Mouse (Mus musculus) hindbrain, embryonic 11.5 days (tissue): ENCODE measurements at regions not wholly inside any gene's neighbourhood (a gene's known extent, or its start where the extent isn't known, plus 50 kb on each side); places are given as distances from the start of the nearest gene placed in this dataset.
"Not testable (repeated sequence)": the region's sequence is repeated elsewhere in the genome, so short reads cannot be mapped to it uniquely, and the experiment has no call there.

Experiments
- ATAC-seq: fragments of 200-750 bp; cut with Nextera tagmentation; 2 replicates; pipeline ENCODE4 v1.8.0; 2017; ENCODE audit warnings: mild to moderate bottlenecking, moderate TSS enrichment, moderate library complexity; ENCODE audit not compliant: low FRiP score
- DNase-seq: peaks from one replicate; pipeline ENCODE4 v3.0.0-alpha.2; 2015; ENCODE audit warnings: low spot score
- H3K27ac ChIP-seq: fragments of 300-500 bp; sonication (generic); 2 replicates; pipeline ENCODE4 v1.5.1; 2014; ENCODE audit warnings: mild to moderate bottlenecking, low read depth, low read length
- H3K27me3 ChIP-seq: fragments of 300-500 bp; sonication (generic); 2 replicates; pipeline ENCODE4 v1.6.1; 2014; ENCODE audit warnings: mild to moderate bottlenecking, low read length, moderate library complexity, mixed read lengths; ENCODE audit not compliant: control insufficient read depth, insufficient read depth
- H3K36me3 ChIP-seq: fragments of 300-500 bp; sonication (generic); 2 replicates; pipeline ENCODE4 v1.6.1; 2014; ENCODE audit warnings: mild to moderate bottlenecking, low read length, moderate library complexity, mixed read lengths; ENCODE audit not compliant: control insufficient read depth, insufficient read depth
- H3K4me1 ChIP-seq: fragments of 300-500 bp; sonication (generic); replicated peaks from 2 replicates; pipeline ENCODE4 v1.6.1; 2014; ENCODE audit warnings: low read length, mixed read lengths; ENCODE audit not compliant: control insufficient read depth, insufficient read depth
- H3K4me2 ChIP-seq: fragments of 300-500 bp; sonication (generic); replicated peaks from 2 replicates; pipeline ENCODE4 v1.6.1; 2014; ENCODE audit warnings: mild to moderate bottlenecking, low read depth, low read length
- H3K4me3 ChIP-seq: fragments of 300-500 bp; sonication (generic); 2 replicates; pipeline ENCODE4 v1.5.1; 2014; ENCODE audit warnings: low read depth, low read length
- H3K9ac ChIP-seq: fragments of 300-500 bp; sonication (generic); 2 replicates; pipeline ENCODE4 v1.6.1; 2014; ENCODE audit warnings: low read depth, low read length
- H3K9me3 ChIP-seq: fragments of 300-500 bp; sonication (generic); 2 replicates; pipeline ENCODE4 v1.6.1; 2016; ENCODE audit warnings: low read length; ENCODE audit not compliant: control insufficient read depth
- WGBS: fragments of 180-500 bp; shearing (Covaris S2); extraction: QIAGEN DNeasy Blood & Tissue Kit; methylation state at CpG from one replicate; pipeline ENCODE4 v1.1.7; 2014; 5-methylcytosine and 5-hydroxymethylcytosine counted together

- Histone ChIP-seq H3K27me3 (0 out of 2 replicates have a peak, but pooled peaks cover 3% of the 10 kb centered on the region), H3K9me3 (no peaks in the 10 kb centered on the region), H3K27ac (no peak overlapping the region), H3K36me3 (no peaks in the 10 kb centered on the region), H3K4me2 (no peak overlapping the region), H3K9ac (no peak overlapping the region), H3K4me1 (no peaks in the 10 kb centered on the region), H3K4me3 (no peak overlapping the region)
- DNase-seq: no peak
- ATAC-seq: no peak
- 87% methylated on average over 4 of the region's 4 CpGs for WGBS
Observed at GRCm38 (mm10) chr13:107552165-107552564, 492.1 kb upstream of the Smim15 start.

GRCm38 (mm10) chr13:107549995-107550394 lies 494.3 kb upstream of the Smim15 start:
- not testable (repeated sequence) for H3K4me2 ChIP-seq, H3K27ac ChIP-seq, H3K27me3 ChIP-seq, H3K9me3 ChIP-seq, DNase-seq, H3K4me1 ChIP-seq, H3K36me3 ChIP-seq, H3K9ac ChIP-seq, ATAC-seq, H3K4me3 ChIP-seq
- WGBS: 96% methylated on average over 7 of the region's 7 CpGs

GRCm38 (mm10) chr13:107547073-107547472 lies 497.2 kb upstream of the Smim15 start:
- Histone ChIP-seq H3K9me3 (no peaks in the 10 kb centered on the region), H3K9ac (no peak overlapping the region), H3K4me3 (no peak overlapping the region), H3K36me3 (no peaks in the 10 kb centered on the region), H3K27me3 (0 out of 2 replicates have a peak, but pooled peaks cover 2% of the 10 kb centered on the region), H3K4me1 (peaks cover 8% of the 10 kb centered on the region), H3K27ac (no peak overlapping the region), H3K4me2 (no peak overlapping the region)
- ATAC-seq: no peak
- WGBS: 89% methylated on average over 7 of the region's 7 CpGs
- no peak for DNase-seq

- DNase-seq (peak; percentile 52), ATAC-seq (peak; percentile 56; the same call in 1 of the 2 replicates)
- no peak overlapping the region for H3K9ac ChIP-seq
Observed at GRCm38 (mm10) chr13:107546181-107546900, 497.9 kb upstream of the Smim15 start.

GRCm38 (mm10) chr13:107541635-107541955 lies 502.7 kb upstream of the Smim15 start:
- Histone ChIP-seq H3K36me3 (no peaks in the 10 kb centered on the region), H3K27me3 (no peaks in the 10 kb centered on the region), H3K9me3 (no peaks in the 10 kb centered on the region), H3K9ac (0 out of 2 replicates have a peak overlapping the region, but pooled peaks have one; percentile 2), H3K4me1 (peaks cover 17% of the 10 kb centered on the region), H3K4me3 (no peak overlapping the region), H3K27ac (peak overlapping the region; percentile 93), H3K4me2 (no peak overlapping the region)
- DNase-seq (peak; percentile 70), ATAC-seq (peak; percentile 73)
- WGBS: 23% methylated on average over 2 of the region's 2 CpGs

More at GRCm38 (mm10) chr13:107546181-107546900, 497.9 kb upstream of the Smim15 start:
- Histone ChIP-seq H3K9me3 (no peaks in the 10 kb centered on the region), H3K27me3 (no peaks in the 10 kb centered on the region), H3K4me3 (no peak overlapping the region), H3K36me3 (no peaks in the 10 kb centered on the region), H3K27ac (peak overlapping the region; percentile 43), H3K4me1 (peaks cover 16% of the 10 kb centered on the region), H3K4me2 (no peak overlapping the region)
- 38% methylated on average over 10 of the region's 10 CpGs for WGBS

- H3K9ac ChIP-seq: no peak overlapping the region; the same call in 1 of the 2 replicates
- H3K27me3 ChIP-seq: no peaks in the 10 kb centered on the region
- H3K9me3 ChIP-seq: no peaks in the 10 kb centered on the region
- 47% methylated on average over 16 of the region's 16 CpGs for WGBS
- H3K27ac ChIP-seq: peak overlapping the region; percentile 93
- ATAC-seq (peak; percentile 80), DNase-seq (peak; percentile 61)
- H3K4me2 ChIP-seq: no peak overlapping the region
- H3K4me3 ChIP-seq: no peak overlapping the region
- peaks cover 15% of the 10 kb centered on the region for H3K4me1 ChIP-seq
- H3K36me3 ChIP-seq: no peaks in the 10 kb centered on the region
Observed at GRCm38 (mm10) chr13:107540784-107541634, 503.2 kb upstream of the Smim15 start.

- H3K9ac ChIP-seq: no peak overlapping the region
Observed at GRCm38 (mm10) chr13:107540305-107540704, 503.9 kb upstream of the Smim15 start.

GRCm38 (mm10) chr13:107539867-107540266 lies 504.4 kb upstream of the Smim15 start:
- no peaks in the 10 kb centered on the region for H3K36me3 ChIP-seq
- no peaks in the 10 kb centered on the region for H3K9me3 ChIP-seq
- DNase-seq: no peak
- no peak for ATAC-seq
- H3K27me3 ChIP-seq: no peaks in the 10 kb centered on the region
- H3K27ac ChIP-seq: peak overlapping the region; percentile 93
- 85% methylated on average over 4 of the region's 4 CpGs for WGBS
- H3K9ac ChIP-seq: no peak overlapping the region
- H3K4me1 ChIP-seq: peaks cover 11% of the 10 kb centered on the region; the same call in 1 of the 2 replicates
- no peak overlapping the region for H3K4me3 ChIP-seq
- no peak overlapping the region for H3K4me2 ChIP-seq

More at GRCm38 (mm10) chr13:107540305-107540704, 503.9 kb upstream of the Smim15 start:
- Histone ChIP-seq H3K4me2 (no peak overlapping the region), H3K36me3 (no peaks in the 10 kb centered on the region), H3K9me3 (no peaks in the 10 kb centered on the region), H3K4me1 (peaks cover 11% of the 10 kb centered on the region; the same call in 1 of the 2 replicates), H3K27me3 (no peaks in the 10 kb centered on the region), H3K27ac (peak overlapping the region; percentile 93), H3K4me3 (no peak overlapping the region)
- whole genome bisulfite sequencing: 60% methylated on average over 7 of the region's 7 CpGs
- ATAC-seq (peak; percentile 75), DNase-seq (peak; percentile 30)
